Mouse (Mus musculus): ENCODE results near the gene B3gnt2.
A peak's percentile ranks its signal among the peaks of the same experiment; 100 is the strongest.

B3gnt2 gene

DNA sequence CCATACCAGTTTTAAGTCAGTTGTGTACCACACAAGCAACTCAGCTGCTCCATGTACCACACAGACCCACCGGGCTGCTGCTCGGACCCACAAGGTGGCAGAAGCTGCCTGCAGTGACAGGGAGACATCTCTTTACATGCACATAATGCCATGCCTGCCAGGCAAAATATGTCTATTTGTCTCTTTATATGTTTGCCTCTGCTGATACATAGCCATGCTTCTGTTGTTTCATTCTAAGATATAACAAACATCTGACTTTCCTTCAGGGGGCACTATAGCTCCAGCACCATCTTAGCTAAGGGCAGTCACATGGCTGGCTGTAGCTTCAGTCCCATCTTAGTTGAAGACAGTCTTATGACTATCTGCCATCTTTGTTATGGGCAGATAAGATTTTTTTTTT lies 150.2 kb downstream of the B3gnt2 start:
- DNase-seq, result peak; percentile 69

All from thymus, postnatal 14 days (tissue).